Mouse (Mus musculus) testis, adult 2 months (tissue): ENCODE results near the gene Ddit4.

Experiments
- CTCF ChIP-seq: fragments of 200-500 bp; IDR thresholded peaks from 2 replicates; pipeline ENCODE4 v1.5.1; 2012; ENCODE audit warnings: low read depth, mild to moderate bottlenecking, inconsistent platforms, low read length, moderate library complexity; ENCODE audit not compliant: control insufficient read depth, insufficient read depth, insufficient replicate concordance
- POLR2A ChIP-seq: fragments of 200-500 bp; IDR thresholded peaks from 2 replicates; pipeline ENCODE4 v1.6.1; 2012; ENCODE audit warnings: low read depth, mild to moderate bottlenecking, inconsistent platforms, low read length, moderate library complexity; ENCODE audit not compliant: control insufficient read depth

GRCm38 (mm10) chr10:59977715-59978343, 26.2 kb upstream of the Ddit4 start:
- TF ChIP-seq CTCF (no peak), POLR2A (no peak)
